Mouse (Mus musculus) embryonic fibroblast, embryonic 13.5 days (primary cell): ENCODE data around the gene Pate2. TPM values are rescaled to one million over a fixed set of nuclear protein-coding genes. Genes with fewer than 3 reads are reported as not detected.

Experiments
- H3K27ac ChIP-seq: 2 replicates; pipeline ENCODE4 v1.5.1; 2012; ENCODE audit warnings: low read length, control low read depth, inconsistent platforms; ENCODE audit not compliant: insufficient read depth
- H3K4me1 ChIP-seq: 2 replicates; pipeline ENCODE4 v1.6.1; 2011; ENCODE audit warnings: low read length; ENCODE audit not compliant: control insufficient read depth, insufficient read depth
- H3K4me3 ChIP-seq: 2 replicates; pipeline ENCODE4 v1.5.1; 2011; ENCODE audit warnings: mild to moderate bottlenecking, control low read depth, low read length; ENCODE audit not compliant: insufficient read depth
- CTCF ChIP-seq: IDR thresholded peaks from 2 replicates; pipeline ENCODE4 v1.5.1; 2011; ENCODE audit warnings: mild to moderate bottlenecking, control low read depth, low read length, moderate library complexity, borderline replicate concordance; ENCODE audit not compliant: insufficient read depth
- POLR2A ChIP-seq: IDR thresholded peaks from 2 replicates; pipeline ENCODE4 v1.6.1; 2011; ENCODE audit warnings: low read depth, mild to moderate bottlenecking, control low read depth, low read length, moderate library complexity
- polyA plus RNA-seq: library from polyadenylated mRNA; stranded (reverse); fragments of >200 nt; gene quantifications from 2 replicates; pipeline ENCODE4 v1.2.4, GENCODE M21; 2011; ENCODE audit warnings: low read depth; ENCODE audit not compliant: missing spikeins, insufficient read length

Gene Pate2
- 0.23 and 0.53 TPM in 2 replicates for polyA plus RNA-seq

DNA sequence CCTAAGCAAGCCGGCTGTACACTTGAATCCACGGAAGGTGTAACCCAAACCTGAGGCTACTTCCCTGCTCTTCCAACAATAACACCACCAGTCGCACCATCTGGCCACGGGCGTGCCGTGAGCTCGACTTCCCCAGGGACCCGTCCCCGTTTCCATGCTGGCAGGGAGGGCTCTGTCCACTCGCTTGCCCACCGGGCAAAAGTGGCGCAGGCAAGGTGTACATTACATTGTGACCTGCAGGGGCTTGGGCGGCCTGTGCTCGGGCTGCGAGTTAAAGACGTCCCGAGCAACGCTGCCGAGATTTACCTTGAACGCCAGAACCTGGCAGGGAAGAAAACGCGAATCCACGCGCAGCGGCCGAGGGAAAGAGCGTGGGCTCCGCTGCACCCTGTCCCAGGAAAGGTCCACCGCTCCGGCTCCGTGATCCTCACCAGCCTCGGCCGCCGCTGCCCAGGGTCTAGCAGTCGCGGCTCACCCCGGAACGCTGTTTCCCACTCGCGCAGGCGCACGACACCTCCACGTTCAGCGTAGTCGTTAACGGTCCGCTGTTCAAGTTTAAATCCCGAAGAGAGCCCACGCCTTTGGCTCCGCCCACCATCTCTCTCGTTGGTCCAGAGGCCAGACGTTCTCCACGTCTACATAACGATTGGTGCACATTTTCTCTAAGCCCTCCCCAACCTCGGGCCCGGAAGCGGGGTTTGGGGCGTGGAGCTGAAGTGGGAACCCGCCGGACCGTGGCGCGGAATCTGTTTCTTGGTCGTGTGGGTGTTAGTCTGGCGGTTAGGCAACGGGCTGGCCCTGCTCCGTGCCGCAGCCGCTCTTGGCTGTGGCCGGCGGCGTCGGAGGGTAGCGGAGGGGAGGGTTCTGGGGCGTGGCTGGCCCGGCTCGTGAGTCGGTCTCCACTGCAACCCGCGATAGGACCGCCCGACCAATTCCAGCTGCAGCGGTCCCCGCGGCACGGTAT is at the start of gene Pate2, which contains the start of gene Hyls1:
Pate2 (plus strand) TSS at position 714 of the 964 bp plus-strand sequence.
Hyls1 (minus strand) TSS at position 828 of the 964 bp plus-strand sequence.
- TF ChIP-seq CTCF (no peak), POLR2A (peak; percentile 95)
- Histone ChIP-seq H3K27ac (peak within 1 kb of the TSS; percentile 78), H3K4me3 (peak within 1 kb of the TSS; percentile 94), H3K4me1 (no peaks in the 10 kb centered on the region; the same call in 1 of the 2 replicates)

GRCm38 (mm10) chr9:35520631-35521348 is 49.3 kb upstream of the Pate2 start:
- no peak for TF ChIP-seq POLR2A
- TF ChIP-seq CTCF = no peak
- Histone ChIP-seq H3K4me3 (no peak overlapping the region), H3K27ac (no peak overlapping the region)

DNA sequence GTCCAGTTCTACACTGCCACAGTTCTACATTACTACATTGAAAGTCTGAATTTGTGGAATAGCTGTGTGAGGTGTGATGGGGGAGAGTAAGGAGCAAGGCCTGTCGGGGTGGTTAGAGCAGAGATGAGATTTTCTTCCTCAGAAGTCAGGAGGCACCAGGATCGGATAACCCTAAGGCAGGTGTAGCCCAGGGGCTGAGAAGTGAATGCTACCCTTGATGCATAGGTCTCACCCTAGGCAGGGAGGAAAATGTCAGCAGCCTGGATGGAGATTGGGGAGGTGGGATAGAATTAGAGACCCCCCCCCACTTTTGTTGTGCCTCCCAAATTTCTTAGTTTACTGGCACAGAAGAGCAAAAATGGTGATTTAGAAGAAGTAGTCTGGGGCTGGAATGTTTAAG is 47.8 kb upstream of the Pate2 start:
- H3K4me3 ChIP-seq = no peak overlapping the region
- no peaks in the 10 kb centered on the region for H3K4me1 ChIP-seq
- TF ChIP-seq POLR2A (no peak), CTCF (no peak)
- H3K27ac ChIP-seq = no peak overlapping the region

More at GRCm38 (mm10) chr9:35520631-35521348, 49.3 kb upstream of the Pate2 start:
- H3K4me1 ChIP-seq = no peaks in the 10 kb centered on the region

GRCm38 (mm10) chr9:35522821-35523515 is 47.1 kb upstream of the Pate2 start:
- peak overlapping the region; percentile 30; the same call in 1 of the 2 replicates for H3K27ac ChIP-seq
- no peak overlapping the region for H3K4me3 ChIP-seq
- TF ChIP-seq CTCF = no peak
- no peak for TF ChIP-seq POLR2A

GRCm38 (mm10) chr9:35523541-35523940 is 46.5 kb upstream of the Pate2 start:
- TF ChIP-seq CTCF (no peak), POLR2A (no peak)
- no peaks in the 10 kb centered on the region for H3K4me1 ChIP-seq
- H3K4me3 ChIP-seq = no peak overlapping the region
- peak overlapping the region; percentile 30; the same call in 1 of the 2 replicates for H3K27ac ChIP-seq

More at GRCm38 (mm10) chr9:35522821-35523515, 47.1 kb upstream of the Pate2 start:
- no peaks in the 10 kb centered on the region for H3K4me1 ChIP-seq

DNA sequence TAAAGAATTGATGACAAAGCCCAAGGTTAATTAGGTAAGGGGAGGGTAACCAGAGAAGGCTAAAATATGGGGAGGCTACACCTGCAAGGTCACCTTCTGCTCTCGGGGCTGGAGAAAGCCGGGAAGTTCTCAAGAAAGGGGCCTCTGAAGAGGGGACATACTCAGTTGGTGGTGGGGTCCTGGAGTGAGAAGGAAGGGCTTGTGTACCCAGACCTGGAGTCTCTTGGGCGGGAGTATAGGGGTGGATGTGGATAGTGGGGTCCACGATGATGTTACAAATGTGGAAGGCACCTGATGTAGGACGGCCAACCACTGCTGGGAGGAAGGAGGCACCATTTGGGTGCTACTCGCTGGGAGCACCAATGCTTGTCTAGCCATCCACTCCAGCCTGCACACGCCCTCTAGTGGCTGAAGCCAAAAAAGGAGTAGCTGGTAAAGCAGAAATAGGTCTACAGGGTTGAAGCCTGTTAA is 46.1 kb upstream of the Pate2 start:
- TF ChIP-seq CTCF (peak; percentile 93), POLR2A (no peak)
- Histone ChIP-seq H3K4me3 (no peak overlapping the region), H3K4me1 (no peaks in the 10 kb centered on the region), H3K27ac (peak overlapping the region; percentile 16; the same call in 1 of the 2 replicates)

- Histone ChIP-seq H3K27ac (no peak overlapping the region; the same call in 1 of the 2 replicates), H3K4me3 (no peak overlapping the region), H3K4me1 (no peaks in the 10 kb centered on the region)
- TF ChIP-seq POLR2A (no peak), CTCF (no peak)
Measured at GRCm38 (mm10) chr9:35529141-35529540, 40.9 kb upstream of the Pate2 start.

DNA sequence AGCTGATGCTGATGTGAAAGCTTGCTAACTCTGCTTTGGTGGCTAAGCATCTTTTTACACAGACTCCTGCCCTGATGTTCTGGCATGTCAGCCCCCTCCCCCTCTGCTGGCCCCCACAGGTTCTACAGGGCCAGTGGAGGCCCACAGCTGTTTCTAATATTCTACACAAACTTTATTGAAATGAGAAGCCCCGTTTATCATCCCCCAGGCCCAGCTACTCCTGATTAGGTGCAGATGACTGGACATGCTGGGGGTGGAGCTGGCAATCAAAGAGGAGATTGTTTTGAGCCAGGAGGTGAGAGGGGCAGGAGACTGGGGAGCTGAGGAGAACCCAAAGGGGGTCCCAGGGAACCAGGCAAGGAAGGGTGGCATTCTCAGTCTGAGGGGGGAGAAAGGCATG is 40.3 kb upstream of the Pate2 start:
- TF ChIP-seq POLR2A (no peak), CTCF (no peak)

GRCm38 (mm10) chr9:35533266-35533665 is 36.8 kb upstream of the Pate2 start:
- no peak overlapping the region for H3K27ac ChIP-seq
- H3K4me3 ChIP-seq = no peak overlapping the region
- H3K4me1 ChIP-seq = no peaks in the 10 kb centered on the region; the same call in 1 of the 2 replicates
- no peak for TF ChIP-seq CTCF
- TF ChIP-seq POLR2A = no peak

More for the DNA sequence above, 40.3 kb upstream of the Pate2 start:
- H3K27ac ChIP-seq = no peak overlapping the region; the same call in 1 of the 2 replicates
- no peak overlapping the region for H3K4me3 ChIP-seq
- H3K4me1 ChIP-seq = no peaks in the 10 kb centered on the region; the same call in 1 of the 2 replicates
